Mouse (Mus musculus) embryonic fibroblast, embryonic 13.5 days (primary cell): ENCODE measurements around the gene Pipox.

Experiments used
- CTCF ChIP-seq: IDR thresholded peaks from 2 replicates; pipeline ENCODE4 v1.5.1; 2011; ENCODE audit warnings: mild to moderate bottlenecking, control low read depth, low read length, moderate library complexity, borderline replicate concordance; ENCODE audit not compliant: insufficient read depth
- POLR2A ChIP-seq: IDR thresholded peaks from 2 replicates; pipeline ENCODE4 v1.6.1; 2011; ENCODE audit warnings: low read depth, mild to moderate bottlenecking, control low read depth, low read length, moderate library complexity

GRCm38 (mm10) chr11:77894967-77895366, 1.1 kb upstream of the Pipox start:
- TF ChIP-seq CTCF (no peak), POLR2A (no peak)
